Mouse (Mus musculus) forebrain, embryonic 16.5 days (tissue): ENCODE data around the gene Tmem79. TPM values are rescaled to one million over a fixed set of nuclear protein-coding genes. Genes with fewer than 3 reads are reported as not detected.

Experiments used
- ATAC-seq: fragments of 200-750 bp; cut with Nextera tagmentation; 2 replicates; pipeline ENCODE4 v1.8.0; 2017; ENCODE audit warnings: mild to moderate bottlenecking, moderate library complexity
- H3K27ac ChIP-seq: fragments of 300-500 bp; sonication (generic); 2 replicates; pipeline ENCODE4 v1.5.1; 2014; ENCODE audit warnings: low read length, control low read depth
- H3K27me3 ChIP-seq: fragments of 300-500 bp; sonication (generic); replicated peaks from 2 replicates; pipeline ENCODE4 v1.6.1; 2014; ENCODE audit warnings: low read length; ENCODE audit not compliant: control insufficient read depth, insufficient read depth
- H3K36me3 ChIP-seq: fragments of 300-500 bp; sonication (generic); 2 replicates; pipeline ENCODE4 v1.6.1; 2014; ENCODE audit not compliant: control insufficient read depth, insufficient read depth
- H3K4me1 ChIP-seq: fragments of 300-500 bp; sonication (generic); replicated peaks from 2 replicates; pipeline ENCODE4 v1.6.1; 2014; ENCODE audit warnings: low read length; ENCODE audit not compliant: control insufficient read depth, insufficient read depth
- H3K4me2 ChIP-seq: fragments of 300-500 bp; sonication (generic); 2 replicates; pipeline ENCODE4 v1.6.1; 2014; ENCODE audit warnings: mild to moderate bottlenecking, low read length, control low read depth
- H3K4me3 ChIP-seq: fragments of 300-500 bp; sonication (generic); replicated peaks from 2 replicates; pipeline ENCODE4 v1.5.1; 2014; ENCODE audit warnings: mild to moderate bottlenecking, low read length, control low read depth
- H3K9ac ChIP-seq: fragments of 300-500 bp; sonication (generic); replicated peaks from 2 replicates; pipeline ENCODE4 v1.6.1; 2014; ENCODE audit warnings: low read depth, low read length, control low read depth
- H3K9me3 ChIP-seq: fragments of 300-500 bp; sonication (generic); 2 replicates; pipeline ENCODE4 v1.6.1; 2016; ENCODE audit warnings: low read length; ENCODE audit not compliant: control insufficient read depth
- WGBS: fragments of 180-500 bp; shearing (Covaris S2); extraction: QIAGEN DNeasy Blood & Tissue Kit; methylation state at CpG from one replicate; pipeline ENCODE4 v1.1.7; 2014; 5-methylcytosine and 5-hydroxymethylcytosine counted together
- polyA plus RNA-seq: library from polyadenylated mRNA; unstranded; fragments of >200 nt; fragmentation: Nextera tagmentation; extraction: Ambion mirVana; gene quantifications from 2 replicates; pipeline ENCODE4 v1.2.1, GENCODE M21; 2015

Gene Tmem79
- polyA plus RNA-seq, 1 experiment from 2014 or later, result 1.4 TPM

DNA sequence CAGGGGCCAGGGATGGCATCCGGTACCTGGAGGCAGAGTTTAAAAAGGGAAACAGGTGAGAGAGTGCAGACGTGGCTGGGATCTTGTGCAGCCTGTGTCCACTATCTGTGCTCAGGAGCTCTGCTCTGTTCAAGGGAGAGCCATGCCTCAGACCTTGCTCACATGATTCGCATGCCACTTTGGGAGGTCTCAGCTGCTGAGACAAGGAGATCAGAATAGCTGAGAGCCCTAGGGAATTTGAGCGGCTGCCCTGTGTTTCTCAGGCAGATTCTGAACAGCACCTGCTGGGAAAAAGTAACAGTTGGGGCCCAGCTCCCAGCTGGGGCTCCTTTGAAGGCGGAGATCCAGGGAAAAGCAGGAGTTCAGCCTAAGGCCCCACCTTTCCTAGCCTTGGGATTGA, 23.6 kb upstream of the Tmem79 start:
- no peak overlapping the region for H3K4me3 ChIP-seq
- WGBS, result 75% methylated on average over 5 of the region's 5 CpGs
- H3K4me2 ChIP-seq, result no peak overlapping the region
- no peaks in the 10 kb centered on the region for H3K4me1 ChIP-seq
- no peak for ATAC-seq
- H3K36me3 ChIP-seq, result peaks cover 59% of the 10 kb centered on the region
- H3K27me3 ChIP-seq, result no peaks in the 10 kb centered on the region
- no peaks in the 10 kb centered on the region for H3K9me3 ChIP-seq
- no peak overlapping the region for H3K9ac ChIP-seq
- no peak overlapping the region for H3K27ac ChIP-seq

GRCm38 (mm10) chr3:88354396-88355165, 18.6 kb upstream of the Tmem79 start:
- no peaks in the 10 kb centered on the region for H3K27me3 ChIP-seq
- no peaks in the 10 kb centered on the region for H3K9me3 ChIP-seq
- H3K27ac ChIP-seq, result no peak overlapping the region
- H3K36me3 ChIP-seq, result peaks cover 76% of the 10 kb centered on the region
- no peaks in the 10 kb centered on the region for H3K4me1 ChIP-seq
- H3K4me2 ChIP-seq, result no peak overlapping the region
- 95% methylated on average over 8 of the region's 8 CpGs for WGBS
- ATAC-seq, result no peak
- H3K9ac ChIP-seq, result no peak overlapping the region
- H3K4me3 ChIP-seq, result no peak overlapping the region

DNA sequence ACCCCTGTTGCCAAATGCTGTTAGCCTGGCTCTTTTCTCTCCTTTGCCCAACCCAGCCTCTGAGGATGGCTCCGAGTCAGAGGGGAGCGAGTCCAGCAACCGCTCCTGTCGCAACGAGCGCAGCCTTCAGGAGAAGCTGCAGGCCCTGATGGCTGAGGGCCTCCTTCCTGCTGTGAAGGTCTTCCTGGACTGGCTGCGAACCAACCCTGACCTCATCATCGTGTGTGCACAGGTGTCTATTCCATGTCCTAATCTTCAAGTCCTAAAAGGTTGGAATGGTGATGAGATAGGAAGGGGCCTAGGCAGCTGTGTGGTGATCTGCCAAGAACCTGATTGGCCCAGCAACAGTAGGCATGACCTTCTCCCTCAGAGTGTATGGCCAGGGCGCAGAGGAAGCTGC, 17.0 kb upstream of the Tmem79 start:
- H3K9me3 ChIP-seq, result no peaks in the 10 kb centered on the region
- H3K4me3 ChIP-seq, result no peak overlapping the region
- peaks cover 74% of the 10 kb centered on the region for H3K36me3 ChIP-seq
- H3K9ac ChIP-seq, result no peak overlapping the region
- no peaks in the 10 kb centered on the region for H3K27me3 ChIP-seq
- WGBS, result 94% methylated on average over 9 of the region's 9 CpGs
- H3K4me2 ChIP-seq, result no peak overlapping the region
- ATAC-seq, result no peak
- no peak overlapping the region for H3K27ac ChIP-seq
- no peaks in the 10 kb centered on the region for H3K4me1 ChIP-seq

- no peak overlapping the region for H3K4me2 ChIP-seq
- 96% methylated on average over 13 of the region's 13 CpGs for WGBS
- H3K4me3 ChIP-seq, result no peak overlapping the region
- no peak overlapping the region for H3K9ac ChIP-seq
- no peaks in the 10 kb centered on the region for H3K27me3 ChIP-seq
- H3K4me1 ChIP-seq, result no peaks in the 10 kb centered on the region
- H3K27ac ChIP-seq, result no peak overlapping the region
- ATAC-seq, result no peak
- H3K36me3 ChIP-seq, result peaks cover 72% of the 10 kb centered on the region
- H3K9me3 ChIP-seq, result no peaks in the 10 kb centered on the region
Observed at GRCm38 (mm10) chr3:88350732-88351131, 14.8 kb upstream of the Tmem79 start.

DNA sequence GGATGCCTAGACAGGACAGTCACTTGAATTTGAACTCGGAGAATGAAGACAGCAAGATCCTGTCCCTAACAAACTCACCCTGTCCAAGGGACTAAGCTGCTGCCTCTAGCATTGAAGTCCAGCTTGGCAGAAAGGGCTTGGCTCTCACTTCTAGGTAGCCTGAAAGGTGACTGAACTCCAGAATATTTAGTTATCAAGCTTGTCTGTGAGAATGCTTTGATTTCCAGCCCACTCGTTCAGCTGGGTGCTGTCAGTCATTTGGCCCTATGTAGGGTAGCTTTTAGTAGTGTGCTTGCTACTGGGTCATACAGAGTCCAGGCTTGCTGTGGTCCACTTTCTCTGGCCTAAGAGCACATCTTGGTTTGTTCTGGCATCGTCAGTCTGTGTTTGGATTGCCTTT, 3.1 kb upstream of the Tmem79 start:
- Histone ChIP-seq H3K27me3 (no peaks in the 10 kb centered on the region), H3K27ac (no peak overlapping the region), H3K9me3 (no peaks in the 10 kb centered on the region), H3K4me3 (no peak overlapping the region), H3K9ac (no peak overlapping the region), H3K4me2 (no peak overlapping the region), H3K4me1 (peaks cover 20% of the 10 kb centered on the region), H3K36me3 (peaks cover 20% of the 10 kb centered on the region)
- 67% methylated on average over 3 of the region's 3 CpGs for WGBS
- ATAC-seq, result no peak

DNA sequence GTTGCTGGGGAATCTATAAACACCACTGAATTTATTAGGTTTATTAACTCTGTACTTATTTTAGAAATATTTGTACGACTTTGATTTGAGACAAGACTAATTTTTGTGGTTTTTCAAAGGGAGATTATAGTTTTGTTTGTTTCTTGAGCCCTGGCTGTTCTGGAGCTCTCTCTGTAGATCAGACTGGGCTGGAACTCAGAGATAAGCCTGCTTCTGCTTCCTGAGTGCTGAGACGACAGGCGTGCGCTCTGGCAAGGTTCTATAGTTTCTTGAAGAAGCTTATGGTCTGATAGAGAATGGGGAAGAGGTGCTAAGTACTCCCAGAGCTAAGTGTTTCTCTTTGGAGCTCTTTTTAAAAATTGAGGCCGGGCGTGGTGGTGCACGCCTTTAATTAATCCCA, 2.4 kb upstream of the Tmem79 start:
- Histone ChIP-seq H3K27me3 (no peaks in the 10 kb centered on the region), H3K36me3 (peaks cover 13% of the 10 kb centered on the region), H3K27ac (no peak overlapping the region), H3K4me1 (peaks cover 20% of the 10 kb centered on the region), H3K9ac (no peak overlapping the region), H3K4me3 (no peak overlapping the region), H3K4me2 (no peak overlapping the region), H3K9me3 (no peaks in the 10 kb centered on the region)
- ATAC-seq, result no peak
- 96% methylated on average over 7 of the region's 7 CpGs for WGBS

GRCm38 (mm10) chr3:88337367-88338020, 1.5 kb upstream of the Tmem79 start:
- Histone ChIP-seq H3K4me3 (no peak overlapping the region), H3K27me3 (no peaks in the 10 kb centered on the region), H3K9me3 (no peaks in the 10 kb centered on the region), H3K9ac (no peak overlapping the region), H3K4me1 (peaks cover 20% of the 10 kb centered on the region), H3K27ac (no peak overlapping the region), H3K36me3 (peaks cover 5% of the 10 kb centered on the region; the same call in 1 of the 2 replicates), H3K4me2 (no peak overlapping the region)
- no peak for ATAC-seq
- WGBS, result 90% methylated on average over 11 of the region's 11 CpGs

DNA sequence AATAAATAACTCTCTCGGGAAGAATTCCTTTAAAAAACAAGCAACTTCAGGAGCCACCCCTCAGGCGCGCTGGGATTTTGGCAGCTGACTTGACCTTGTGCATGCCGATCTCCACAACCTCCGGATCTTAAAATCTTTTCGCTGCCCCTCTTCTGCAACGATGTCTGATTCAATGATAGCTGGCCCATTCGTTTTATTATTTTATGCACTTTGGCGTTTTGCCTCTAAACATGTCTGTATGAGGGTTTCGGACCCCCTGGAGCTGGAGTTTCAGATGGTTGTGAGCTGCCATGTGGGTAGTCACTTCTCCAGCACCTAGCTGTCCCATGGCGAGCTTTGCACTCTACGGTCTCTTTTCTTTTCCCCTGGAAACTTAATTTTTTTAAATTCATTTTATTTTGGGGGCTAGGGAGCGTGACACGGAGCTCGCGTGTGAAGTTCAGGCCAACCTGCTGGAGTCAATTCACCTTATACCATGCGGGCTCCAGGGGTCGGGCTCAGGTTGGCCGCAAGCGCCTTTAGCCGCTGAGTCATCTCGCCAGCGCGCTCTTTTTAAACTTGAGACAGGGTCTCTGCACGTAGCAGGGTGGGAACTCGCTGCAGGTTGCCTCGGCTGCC, 403 bp downstream of the Tmem79 start:
- peak overlapping the region; percentile 64 for H3K27ac ChIP-seq
- H3K9me3 ChIP-seq, result no peaks in the 10 kb centered on the region
- peak overlapping the region; percentile 98 for H3K9ac ChIP-seq
- WGBS, result 1% methylated on average over 27 of the region's 27 CpGs
- no peaks in the 10 kb centered on the region for H3K36me3 ChIP-seq
- no peaks in the 10 kb centered on the region for H3K27me3 ChIP-seq
- H3K4me2 ChIP-seq, result peak overlapping the region; percentile 78
- peaks cover 20% of the 10 kb centered on the region for H3K4me1 ChIP-seq
- ATAC-seq, result no peak; the same call in none of the 2 replicates
- H3K4me3 ChIP-seq, result peak overlapping the region; percentile 54

- peak overlapping the region; percentile 54 for H3K4me3 ChIP-seq
- ATAC-seq, result no peak
- H3K9me3 ChIP-seq, result no peaks in the 10 kb centered on the region
- no peaks in the 10 kb centered on the region for H3K27me3 ChIP-seq
- H3K9ac ChIP-seq, result peak overlapping the region; percentile 98
- H3K4me2 ChIP-seq, result peak overlapping the region; percentile 78
- no peak overlapping the region for H3K27ac ChIP-seq
- 32% methylated on average over 3 of the region's 3 CpGs for WGBS
- H3K36me3 ChIP-seq, result no peaks in the 10 kb centered on the region
- peaks cover 20% of the 10 kb centered on the region for H3K4me1 ChIP-seq
Observed at GRCm38 (mm10) chr3:88334902-88335435, 979 bp downstream of the Tmem79 start.
